Mouse (Mus musculus) midbrain, embryonic 15.5 days (tissue): Measurements from ENCODE around the gene Gm20696. TPM values are rescaled to one million over a fixed set of nuclear protein-coding genes. Genes with fewer than 3 reads are reported as not detected.

Source experiments
- ATAC-seq: fragments of 200-750 bp; cut with Nextera tagmentation; replicated peaks from 2 replicates; pipeline ENCODE4 v1.8.0; 2017; ENCODE audit warnings: moderate TSS enrichment
- H3K27ac ChIP-seq: fragments of 300-500 bp; sonication (generic); 2 replicates; pipeline ENCODE4 v1.5.1; 2015; ENCODE audit warnings: mild to moderate bottlenecking, inconsistent platforms
- H3K27me3 ChIP-seq: fragments of 300-500 bp; sonication (generic); replicated peaks from 2 replicates; pipeline ENCODE4 v1.6.1; 2015; ENCODE audit warnings: inconsistent platforms
- H3K36me3 ChIP-seq: fragments of 300-500 bp; sonication (generic); replicated peaks from 2 replicates; pipeline ENCODE4 v1.6.1; 2015; ENCODE audit warnings: inconsistent platforms
- H3K4me1 ChIP-seq: fragments of 300-500 bp; sonication (generic); 2 replicates; pipeline ENCODE4 v1.6.1; 2015; ENCODE audit warnings: inconsistent platforms
- H3K4me2 ChIP-seq: fragments of 300-500 bp; sonication (generic); 2 replicates; pipeline ENCODE4 v1.6.1; 2015; ENCODE audit warnings: inconsistent platforms, mild to moderate bottlenecking, moderate library complexity
- H3K4me3 ChIP-seq: fragments of 300-500 bp; sonication (generic); 2 replicates; pipeline ENCODE4 v1.5.1; 2015; ENCODE audit warnings: mild to moderate bottlenecking, inconsistent platforms
- H3K9ac ChIP-seq: fragments of 300-500 bp; sonication (generic); 2 replicates; pipeline ENCODE4 v1.6.1; 2015; ENCODE audit warnings: mild to moderate bottlenecking, inconsistent platforms
- H3K9me3 ChIP-seq: fragments of 300-500 bp; sonication (generic); 2 replicates; pipeline ENCODE4 v1.6.1; 2016; ENCODE audit warnings: inconsistent platforms
- WGBS: fragments of 180-500 bp; shearing (Covaris S2); methylation state at CpG from one replicate; pipeline ENCODE4 v1.1.7; 2015; ENCODE audit warnings: mixed read lengths; 5-methylcytosine and 5-hydroxymethylcytosine counted together
- polyA plus RNA-seq: library from polyadenylated mRNA; unstranded; fragments of >200 nt; fragmentation: Nextera tagmentation; extraction: Ambion mirVana; gene quantifications from 2 replicates; pipeline ENCODE4 v1.2.1, GENCODE M21; 2015

The Gm20696 gene
- polyA plus RNA-seq, 1 experiment from 2014 or later, result 2.9 TPM

DNA sequence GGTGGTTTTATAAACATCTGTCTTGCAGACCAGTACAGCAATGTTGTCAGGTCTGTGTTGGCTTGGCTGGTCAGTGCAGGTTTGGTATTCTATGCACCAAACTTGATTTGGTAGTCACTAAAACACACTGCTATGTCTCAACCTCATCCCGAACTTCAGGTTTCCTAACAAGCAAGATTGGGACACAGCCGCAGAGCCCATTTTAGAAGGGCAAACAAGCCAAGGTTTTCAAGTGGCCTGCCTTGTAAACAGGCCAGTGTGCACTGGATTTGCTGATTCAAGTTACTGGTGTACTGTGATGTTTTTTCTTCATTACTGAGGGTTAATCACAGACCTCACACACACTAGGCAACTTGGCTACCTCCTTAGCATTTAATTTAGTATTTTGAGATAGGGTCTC, 10.5 kb downstream of the Gm20696 start:
- no peak overlapping the region for H3K4me3 ChIP-seq
- 92% methylated on average over 2 of the region's 2 CpGs for WGBS
- no peak overlapping the region for H3K27ac ChIP-seq
- no peaks in the 10 kb centered on the region for H3K27me3 ChIP-seq
- H3K9ac ChIP-seq, result no peak overlapping the region
- no peak for ATAC-seq
- peaks cover 24% of the 10 kb centered on the region for H3K4me1 ChIP-seq
- no peak overlapping the region for H3K4me2 ChIP-seq
- no peaks in the 10 kb centered on the region for H3K36me3 ChIP-seq
- no peaks in the 10 kb centered on the region for H3K9me3 ChIP-seq

- 45% methylated on average over 7 of the region's 7 CpGs for WGBS
- no peak overlapping the region for H3K4me2 ChIP-seq
- H3K4me1 ChIP-seq, result peaks cover 18% of the 10 kb centered on the region
- no peaks in the 10 kb centered on the region for H3K27me3 ChIP-seq
- no peaks in the 10 kb centered on the region for H3K36me3 ChIP-seq
- H3K9me3 ChIP-seq, result no peaks in the 10 kb centered on the region
- H3K9ac ChIP-seq, result no peak overlapping the region
- H3K27ac ChIP-seq, result no peak overlapping the region
- no peak overlapping the region for H3K4me3 ChIP-seq
- ATAC-seq, result no peak
Observed at GRCm38 (mm10) chr6:99655488-99655887, 11.1 kb downstream of the Gm20696 start.

- no peaks in the 10 kb centered on the region for H3K9me3 ChIP-seq
- ATAC-seq, result no peak
- H3K27ac ChIP-seq, result no peak overlapping the region
- H3K4me2 ChIP-seq, result no peak overlapping the region
- no peaks in the 10 kb centered on the region for H3K36me3 ChIP-seq
- H3K4me3 ChIP-seq, result no peak overlapping the region
- 50% methylated on average over 5 of the region's 5 CpGs for WGBS
- no peak overlapping the region for H3K9ac ChIP-seq
- H3K4me1 ChIP-seq, result peaks cover 10% of the 10 kb centered on the region
- H3K27me3 ChIP-seq, result no peaks in the 10 kb centered on the region
Observed at GRCm38 (mm10) chr6:99654343-99654742, 12.3 kb downstream of the Gm20696 start.

DNA sequence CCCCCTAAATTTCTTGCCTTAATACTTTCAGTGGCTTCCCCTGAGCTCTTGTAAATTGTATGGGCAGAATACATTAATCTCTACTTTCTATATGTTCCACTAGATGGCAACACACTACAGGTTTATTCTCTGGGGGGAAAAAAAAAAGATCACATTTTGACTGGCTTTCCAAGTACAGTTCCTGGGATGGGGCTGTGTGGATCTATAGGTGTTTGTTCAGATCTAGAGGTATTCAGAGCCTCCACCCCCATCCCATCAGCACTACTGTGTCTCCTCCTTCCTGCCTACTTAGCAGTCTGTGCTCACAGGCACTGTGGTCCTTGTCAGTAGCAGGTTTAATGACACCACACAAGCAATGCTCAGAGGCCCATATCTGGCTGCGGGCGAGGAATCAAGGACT, 14.3 kb downstream of the Gm20696 start:
- 0 out of 2 replicates have a peak, but pooled peaks have one; percentile 21 for ATAC-seq
- no peak overlapping the region for H3K27ac ChIP-seq
- no peaks in the 10 kb centered on the region for H3K9me3 ChIP-seq
- peaks cover 10% of the 10 kb centered on the region for H3K4me1 ChIP-seq
- H3K4me3 ChIP-seq, result no peak overlapping the region
- no peak overlapping the region for H3K9ac ChIP-seq
- 63% methylated on average over 2 of the region's 2 CpGs for WGBS
- no peak overlapping the region for H3K4me2 ChIP-seq
- no peaks in the 10 kb centered on the region for H3K27me3 ChIP-seq
- H3K36me3 ChIP-seq, result no peaks in the 10 kb centered on the region

DNA sequence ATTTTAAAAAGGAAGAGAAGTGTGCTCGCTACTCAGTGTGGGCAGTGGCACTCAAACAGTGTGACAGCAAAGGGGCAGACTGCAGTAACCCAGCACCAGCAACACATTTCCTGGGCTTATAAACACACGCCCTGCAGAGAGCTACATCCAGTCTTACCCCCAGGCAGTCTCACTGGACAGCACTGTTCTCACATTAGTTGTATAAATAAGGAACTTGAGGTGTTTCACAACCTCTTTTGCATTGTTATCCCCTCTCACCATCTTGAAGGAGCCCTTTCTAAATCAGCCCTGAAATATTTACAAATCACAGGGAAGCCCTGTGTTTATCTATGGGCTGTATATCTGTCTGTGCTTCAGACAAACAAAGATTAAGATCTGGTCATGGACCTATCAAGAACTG, 17.3 kb downstream of the Gm20696 start:
- no peak for ATAC-seq
- H3K4me1 ChIP-seq, result peaks cover 4% of the 10 kb centered on the region; the same call in 1 of the 2 replicates
- H3K9ac ChIP-seq, result no peak overlapping the region
- no peak overlapping the region for H3K4me2 ChIP-seq
- H3K27me3 ChIP-seq, result no peaks in the 10 kb centered on the region
- no peak overlapping the region for H3K27ac ChIP-seq
- no peaks in the 10 kb centered on the region for H3K9me3 ChIP-seq
- no peak overlapping the region for H3K4me3 ChIP-seq
- H3K36me3 ChIP-seq, result no peaks in the 10 kb centered on the region
- WGBS, result 63% methylated on average over 2 of the region's 2 CpGs

DNA sequence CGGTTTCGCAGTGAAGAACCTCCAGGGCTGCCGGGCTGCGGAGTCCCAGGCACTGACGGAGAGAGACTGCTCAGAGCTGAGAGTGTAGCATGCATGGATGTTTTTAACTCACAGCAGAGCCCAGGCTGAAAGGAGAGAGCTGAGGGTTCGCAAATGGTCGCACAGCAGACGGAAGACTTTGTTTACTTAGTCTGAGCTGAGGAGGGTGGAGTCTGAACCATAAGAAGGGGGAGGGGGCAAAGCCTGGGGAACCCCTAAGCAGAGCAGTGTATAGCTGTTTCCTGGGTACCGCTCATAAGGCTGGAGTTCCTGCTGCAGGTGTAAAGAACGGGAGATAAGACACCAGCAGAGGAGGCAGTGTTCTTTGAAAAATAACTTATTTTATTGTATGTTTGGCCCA, 20.3 kb downstream of the Gm20696 start:
- WGBS, result 66% methylated on average over 10 of the region's 10 CpGs

DNA sequence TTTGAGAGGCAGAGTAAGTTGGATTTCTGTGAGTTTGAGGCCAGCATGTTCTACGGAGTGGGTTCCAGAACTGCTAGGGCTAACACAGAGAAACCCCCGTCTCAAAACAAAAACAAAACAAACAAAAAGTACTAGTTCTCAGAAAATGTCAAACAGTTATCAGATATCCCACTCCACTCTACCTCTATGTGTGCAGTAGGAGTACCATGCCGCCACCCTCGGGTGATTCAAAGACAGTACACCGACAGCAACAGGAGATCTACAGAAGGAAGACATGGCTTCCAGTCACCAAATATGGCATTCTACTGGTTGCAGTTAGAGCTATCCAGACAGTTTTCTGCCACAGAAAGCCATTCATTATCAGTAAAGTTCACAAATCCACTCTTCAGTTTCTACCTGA, 21.7 kb downstream of the Gm20696 start:
- no peak overlapping the region for H3K27ac ChIP-seq
- H3K9me3 ChIP-seq, result no peaks in the 10 kb centered on the region
- no peak overlapping the region for H3K4me2 ChIP-seq
- no peaks in the 10 kb centered on the region for H3K27me3 ChIP-seq
- H3K4me3 ChIP-seq, result no peak overlapping the region
- no peak for ATAC-seq
- no peaks in the 10 kb centered on the region for H3K4me1 ChIP-seq
- no peak overlapping the region for H3K9ac ChIP-seq
- 88% methylated on average over 5 of the region's 5 CpGs for WGBS
- no peaks in the 10 kb centered on the region for H3K36me3 ChIP-seq

More for the DNA sequence above, 20.3 kb downstream of the Gm20696 start:
- no peaks in the 10 kb centered on the region for H3K36me3 ChIP-seq
- no peak overlapping the region for H3K4me3 ChIP-seq
- no peaks in the 10 kb centered on the region for H3K27me3 ChIP-seq
- H3K4me2 ChIP-seq, result no peak overlapping the region
- H3K27ac ChIP-seq, result no peak overlapping the region
- H3K9me3 ChIP-seq, result no peaks in the 10 kb centered on the region
- H3K9ac ChIP-seq, result no peak overlapping the region
- ATAC-seq, result no peak
- no peaks in the 10 kb centered on the region for H3K4me1 ChIP-seq

GRCm38 (mm10) chr6:99644386-99644785, 22.2 kb downstream of the Gm20696 start:
- no peak for ATAC-seq
- H3K9ac ChIP-seq, result no peak overlapping the region

GRCm38 (mm10) chr6:99643439-99644199, 23.0 kb downstream of the Gm20696 start:
- Histone ChIP-seq H3K27me3 (no peaks in the 10 kb centered on the region), H3K9me3 (no peaks in the 10 kb centered on the region), H3K9ac (no peak overlapping the region), H3K4me3 (no peak overlapping the region), H3K36me3 (no peaks in the 10 kb centered on the region), H3K27ac (no peak overlapping the region), H3K4me2 (no peak overlapping the region), H3K4me1 (no peaks in the 10 kb centered on the region)
- 56% methylated on average over 10 of the region's 10 CpGs for WGBS
- ATAC-seq, result no peak

More at GRCm38 (mm10) chr6:99644386-99644785, 22.2 kb downstream of the Gm20696 start:
- no peaks in the 10 kb centered on the region for H3K9me3 ChIP-seq
- no peaks in the 10 kb centered on the region for H3K4me1 ChIP-seq
- no peak overlapping the region for H3K4me2 ChIP-seq
- no peak overlapping the region for H3K4me3 ChIP-seq
- H3K27ac ChIP-seq, result no peak overlapping the region
- 83% methylated on average over 5 of the region's 5 CpGs for WGBS
- H3K27me3 ChIP-seq, result no peaks in the 10 kb centered on the region
- H3K36me3 ChIP-seq, result no peaks in the 10 kb centered on the region

- WGBS, result 79% methylated on average over 4 of the region's 4 CpGs
- no peak for ATAC-seq
Observed at GRCm38 (mm10) chr6:99637456-99637855, 29.1 kb downstream of the Gm20696 start.

DNA sequence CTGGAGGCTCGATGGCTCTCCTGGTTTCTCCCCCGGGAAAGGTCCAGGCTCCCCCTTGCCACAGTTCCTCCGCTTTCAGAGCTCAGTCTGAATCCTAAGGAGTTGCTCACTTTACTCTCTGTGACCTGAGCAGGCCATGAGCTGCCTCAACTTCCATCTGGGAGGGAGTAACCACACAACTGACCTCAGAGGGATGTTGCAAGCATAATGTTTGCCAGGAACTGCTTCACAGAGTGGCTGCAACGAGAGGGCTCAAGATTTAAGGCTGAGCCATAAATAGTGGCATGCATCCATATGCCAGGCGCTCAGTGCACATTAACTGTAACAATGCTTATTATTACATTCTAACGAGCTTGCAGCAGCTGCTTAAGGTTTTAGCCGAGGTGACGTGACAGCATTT, 29.8 kb downstream of the Gm20696 start:
- peaks cover 16% of the 10 kb centered on the region for H3K4me1 ChIP-seq
- H3K4me3 ChIP-seq, result no peak overlapping the region
- 68% methylated on average over 8 of the region's 8 CpGs for WGBS
- no peaks in the 10 kb centered on the region for H3K36me3 ChIP-seq
- H3K4me2 ChIP-seq, result no peak overlapping the region
- no peaks in the 10 kb centered on the region for H3K27me3 ChIP-seq
- no peak for ATAC-seq
- H3K9me3 ChIP-seq, result no peaks in the 10 kb centered on the region
- no peak overlapping the region for H3K27ac ChIP-seq
- H3K9ac ChIP-seq, result no peak overlapping the region

More at GRCm38 (mm10) chr6:99637456-99637855, 29.1 kb downstream of the Gm20696 start:
- H3K4me3 ChIP-seq, result no peak overlapping the region
- H3K4me1 ChIP-seq, result peaks cover 16% of the 10 kb centered on the region
- H3K9ac ChIP-seq, result no peak overlapping the region
- H3K36me3 ChIP-seq, result no peaks in the 10 kb centered on the region
- H3K27ac ChIP-seq, result no peak overlapping the region
- no peaks in the 10 kb centered on the region for H3K9me3 ChIP-seq
- no peak overlapping the region for H3K4me2 ChIP-seq
- H3K27me3 ChIP-seq, result no peaks in the 10 kb centered on the region

DNA sequence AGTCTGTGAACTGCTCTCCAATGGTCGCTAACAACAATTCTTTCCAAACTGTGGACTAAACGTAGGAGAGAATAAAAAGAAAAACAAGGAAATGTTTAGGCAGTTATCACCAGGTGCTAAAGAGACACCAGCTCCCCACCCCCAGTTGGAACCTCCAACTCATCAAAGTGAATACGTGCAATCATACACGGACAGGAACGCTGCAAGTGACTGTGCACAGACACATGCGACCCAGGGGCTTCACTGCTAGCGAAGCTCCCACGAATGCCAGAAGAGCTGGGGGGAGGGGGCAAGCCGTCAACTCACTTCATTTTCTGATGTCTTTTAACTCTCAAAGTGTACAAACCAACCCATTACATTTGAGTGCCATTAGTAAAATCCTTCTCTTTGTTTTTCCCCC, 30.5 kb downstream of the Gm20696 start:
- Histone ChIP-seq H3K4me2 (no peak overlapping the region), H3K27ac (no peak overlapping the region), H3K4me1 (peaks cover 16% of the 10 kb centered on the region), H3K9me3 (no peaks in the 10 kb centered on the region), H3K36me3 (no peaks in the 10 kb centered on the region), H3K9ac (no peak overlapping the region), H3K4me3 (no peak overlapping the region), H3K27me3 (no peaks in the 10 kb centered on the region)
- WGBS, result 53% methylated on average over 9 of the region's 9 CpGs
- ATAC-seq, result no peak
